Mouse (Mus musculus): ENCODE results near the gene Plekhd1. TPM values are rescaled to one million over a fixed set of nuclear protein-coding genes. Genes with fewer than 3 reads are reported as not detected.
A peak's percentile ranks its signal among the peaks of the same experiment; 100 is the strongest.

Plekhd1 gene
- total and polyA plus RNA-seq, 3 experiments: 0.08 to 0.34 TPM; not detected in 1

DNA sequence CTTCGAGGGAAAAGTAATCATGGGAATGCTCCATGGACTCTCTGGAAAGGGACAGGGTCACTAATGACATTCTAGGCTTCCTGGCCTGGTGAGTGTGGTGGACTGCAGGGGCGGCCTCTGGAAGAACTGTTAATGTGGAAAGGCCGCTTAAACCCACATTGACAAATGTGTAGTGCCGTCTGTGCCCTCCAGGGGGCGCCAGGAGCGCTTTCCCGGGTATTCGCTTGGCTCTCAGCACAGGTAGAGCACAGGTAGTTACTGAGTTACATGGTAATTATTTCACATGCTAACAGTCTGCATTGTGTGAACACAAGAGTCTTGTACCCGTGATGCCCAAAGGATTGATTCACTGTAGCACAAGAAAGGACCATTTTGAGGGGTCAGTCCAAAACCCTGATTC is 47.1 kb downstream of the Plekhd1 start:
- no peak overlapping the region for H3K9ac ChIP-seq (ENCODE audit: insufficient read depth, low read depth)
- no peak overlapping the region for H3K4me2 ChIP-seq (ENCODE audit: insufficient read depth, low read depth, poor library complexity, severe bottlenecking)
- TF ChIP-seq HCFC1 (IDR thresholded peaks at IDR 0.05; ENCODE audit: low read depth, low read length) (no peak), RAD21 (IDR thresholded peaks at IDR 0.05; ENCODE audit: low read depth, low read length) (peak; percentile 22), BHLHE40 (IDR thresholded peaks at IDR 0.05; ENCODE audit: low read depth, low read length) (no peak), JUN (IDR thresholded peaks at IDR 0.05; ENCODE audit: insufficient read depth, low read depth, low read length) (no peak), ETS1 (conservative IDR thresholded peaks at IDR 0.05; ENCODE audit: low read depth, low read length) (no peak), CTCF (conservative IDR thresholded peaks at IDR 0.05 in 1 of 2, IDR thresholded peaks at IDR 0.05 in 1 of 2; ENCODE audit: low read depth in 2 of 2, low read length in 2 of 2) (peak; percentile 72 to 75), MEF2A (IDR thresholded peaks at IDR 0.05; ENCODE audit: borderline replicate concordance, low read depth, low read length) (no peak), SIN3A (IDR thresholded peaks at IDR 0.05; ENCODE audit: low read length) (no peak), POLR2A (IDR thresholded peaks at IDR 0.05; ENCODE audit: low read depth, low read length) (no peak), NELFE (IDR thresholded peaks at IDR 0.05; ENCODE audit: low read depth, low read length) (no peak), MAFK (IDR thresholded peaks at IDR 0.05; ENCODE audit: insufficient replicate concordance, low read length) (no peak), TBP (conservative IDR thresholded peaks at IDR 0.05; ENCODE audit: low read depth, low read length) (no peak), ELF1 (IDR thresholded peaks at IDR 0.05; ENCODE audit: low read depth, low read length) (no peak), SMC3 (IDR thresholded peaks at IDR 0.05; ENCODE audit: low read depth, low read length) (peak; percentile 52), ZMIZ1 (IDR thresholded peaks at IDR 0.05; ENCODE audit: low read depth, low read length) (no peak), JUND (conservative IDR thresholded peaks at IDR 0.05; ENCODE audit: low read depth, low read length) (no peak), TCF12 (IDR thresholded peaks at IDR 0.05; ENCODE audit: low read depth, low read length) (no peak), PAX5 (IDR thresholded peaks at IDR 0.05; ENCODE audit: low read length) (no peak), ZNF384 (IDR thresholded peaks at IDR 0.05; ENCODE audit: low read depth, low read length) (no peak), KAT2A (IDR thresholded peaks at IDR 0.05; ENCODE audit: insufficient replicate concordance, low read length) (no peak), NRF1 (IDR thresholded peaks at IDR 0.05; ENCODE audit: low read depth, low read length) (no peak), GABPA (IDR thresholded peaks at IDR 0.05; ENCODE audit: insufficient replicate concordance, low read depth, low read length) (no peak), IRF4 (IDR thresholded peaks at IDR 0.05; ENCODE audit: low read depth, low read length) (no peak), MYC (IDR thresholded peaks at IDR 0.05; ENCODE audit: low read depth, low read length) (no peak)
- no peak overlapping the region for H3K4me3 ChIP-seq (replicated peaks in 1 of 3; ENCODE audit: low read depth in 2 of 3, low read length in 2 of 3, poor library complexity in 1 of 3)
- in situ Hi-C loops (cut with MboI; ENCODE audit: low pct_ligation_motif_present, low pct_unique_long_range_greater_than_20kb, low sequenced_read_pairs): no loop called here
- H3K79me2 ChIP-seq (replicated peaks; ENCODE audit: control insufficient read depth, extremely low read depth, insufficient read depth, poor library complexity, severe bottlenecking): no peaks in the 10 kb centered on the region
- no peaks in the 10 kb centered on the region for H3K36me3 ChIP-seq (replicated peaks in 1 of 2; ENCODE audit: control insufficient read depth in 1 of 2, insufficient read depth in 1 of 2, low read length in 1 of 2)
- no peak overlapping the region for H3K27ac ChIP-seq (ENCODE audit: insufficient read depth, low read depth)
- dilution Hi-C loops (cut with MboI; ENCODE audit: extremely low pct_ligation_motif_present, extremely low pct_unique_long_range_greater_than_20kb, low sequenced_read_pairs): no loop called here
- peaks cover 10 to 23% of the 10 kb centered on the region in 2 experiments; a peak in 2 of 4 replicates for H3K4me1 ChIP-seq (ENCODE audit: control insufficient read depth in 1 of 2, insufficient read depth in 2 of 2)
- H3K27me3 ChIP-seq (replicated peaks): peaks cover 90% of the 10 kb centered on the region
- peak; percentile 15 for DNase-seq (ENCODE audit: extremely low read depth)
- peaks cover 4% of the 10 kb centered on the region for H3K9me3 ChIP-seq (replicated peaks; ENCODE audit: low read length)

Measured in CH12.LX (cell line).